Mouse (Mus musculus) thymus, adult 2 months (tissue): Measurements from ENCODE around the gene Trim15.

Experiments used
- CTCF ChIP-seq: fragments of 200-500 bp; IDR thresholded peaks from 2 replicates; pipeline ENCODE4 v1.5.1; 2012; ENCODE audit warnings: mild to moderate bottlenecking, control low read depth, low read length, moderate library complexity, borderline replicate concordance; ENCODE audit not compliant: control insufficient read depth, poor library complexity, insufficient read depth; ENCODE audit errors: extremely low read depth
- POLR2A ChIP-seq: fragments of 200-500 bp; IDR thresholded peaks from 2 replicates; pipeline ENCODE4 v1.6.1; 2012; ENCODE audit warnings: mild to moderate bottlenecking, low read length, control low read depth, moderate library complexity; ENCODE audit not compliant: control insufficient read depth, poor library complexity, insufficient read depth; ENCODE audit errors: extremely low read depth

DNA sequence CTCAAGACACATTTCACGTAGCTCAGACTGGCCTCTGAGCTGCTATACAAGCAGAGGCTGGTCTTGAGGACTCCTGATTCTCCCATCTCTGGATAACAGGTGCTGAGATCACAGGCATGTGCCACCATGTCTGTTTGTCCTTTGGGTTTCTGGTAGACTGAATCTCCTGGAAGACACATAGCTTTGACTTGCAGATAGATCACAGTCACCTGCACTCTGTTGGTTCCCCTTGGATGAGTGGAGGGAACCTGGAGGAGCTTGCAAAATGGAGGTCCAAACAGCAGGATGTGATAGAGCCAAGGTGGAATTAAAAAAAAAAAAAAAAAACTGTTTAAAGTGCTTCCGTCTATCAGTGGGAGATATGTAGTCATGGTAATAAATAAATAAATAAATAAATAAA is 1.8 kb upstream of the Trim15 start:
- TF ChIP-seq CTCF (no peak), POLR2A (no peak)
